Mouse (Mus musculus): ENCODE data around the gene Btnl2.

Btnl2 gene

DNA sequence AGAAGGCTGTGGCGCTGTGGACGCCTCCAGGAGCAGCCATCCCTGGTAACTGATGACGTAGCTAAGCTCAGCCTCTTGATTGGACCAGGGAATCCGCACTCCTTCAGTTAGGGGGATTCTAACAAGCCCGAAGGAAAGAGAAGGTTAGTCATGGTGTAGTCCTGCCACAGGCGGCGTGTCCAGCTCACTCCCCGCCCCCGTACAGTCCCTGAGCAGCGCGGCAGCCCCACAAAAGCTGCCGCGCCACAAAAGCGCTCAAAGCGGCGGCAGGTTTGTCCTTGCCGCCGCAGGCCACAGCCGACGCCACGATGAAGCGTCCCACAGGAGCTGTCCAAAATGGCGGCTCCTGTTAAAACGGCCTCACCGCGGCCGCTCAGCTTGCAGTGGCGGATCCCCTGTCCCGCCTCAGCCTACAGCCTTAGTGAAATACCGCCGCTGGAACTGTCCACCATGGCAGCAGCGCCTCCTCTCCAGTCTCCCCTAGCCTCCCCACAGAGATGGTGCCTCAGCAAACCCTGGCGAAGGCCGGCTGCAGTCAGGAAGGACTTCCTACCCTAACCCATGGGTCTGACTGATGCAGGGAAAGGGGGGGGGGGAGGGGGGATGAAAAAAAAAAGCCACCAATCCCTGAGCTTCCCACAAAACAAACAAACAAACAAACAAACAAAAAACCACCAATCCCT lies 44.2 kb downstream of the Btnl2 start, which contains the start of gene BC051142:
BC051142 (plus strand) TSS at position 110 of the 683 bp plus-strand sequence.
- DNase-seq (ENCODE audit: low spot score in 2 of 2): peak; percentile 77 to 87

GRCm38 (mm10) chr17:34399394-34399715 lies 44.7 kb downstream of the Btnl2 start:
- no peak for DNase-seq (ENCODE audit: low spot score in 2 of 2)

DNA sequence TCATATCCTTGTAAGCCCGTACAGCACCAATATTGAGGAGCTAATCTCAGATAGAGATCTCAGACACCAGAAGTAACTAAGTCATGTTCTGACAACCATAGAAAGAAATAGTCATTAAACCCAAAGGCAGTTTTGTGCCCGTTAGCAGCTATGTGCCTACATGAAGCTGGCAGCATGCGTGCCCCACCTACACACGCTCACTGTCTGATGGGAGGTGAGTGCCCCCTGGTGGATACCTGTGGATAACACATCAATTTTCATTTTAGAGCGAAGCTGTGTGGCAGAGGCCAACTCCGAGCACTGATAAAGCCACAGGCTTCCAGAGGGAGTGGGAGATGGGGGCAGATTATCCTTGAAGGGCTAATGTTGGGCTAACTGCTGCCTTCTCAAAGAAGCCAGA lies 56.5 kb downstream of the Btnl2 start:
- DNase-seq (ENCODE audit: low spot score in 2 of 2): peak; percentile 45 to 66

All from right cerebral cortex, postnatal 36 days (tissue).